Mouse (Mus musculus) urinary bladder, adult 2 months (tissue): Measurements from ENCODE around the gene Nrarp. TPM values are rescaled to one million over a fixed set of nuclear protein-coding genes. Genes with fewer than 3 reads are reported as not detected.

Experiments used
- DNase-seq: peaks from one replicate; pipeline ENCODE4 v3.0.0; 2022; ENCODE audit warnings: low spot score
- polyA plus RNA-seq: library from polyadenylated mRNA; depleted of rRNA; stranded (reverse); fragments of >200 nt; gene quantifications from 2 replicates; pipeline ENCODE4 v1.2.3, GENCODE M21; 2012; rRNA removed

The Nrarp gene
- polyA plus RNA-seq = 50.1 and 60.0 TPM in 2 replicates

DNA sequence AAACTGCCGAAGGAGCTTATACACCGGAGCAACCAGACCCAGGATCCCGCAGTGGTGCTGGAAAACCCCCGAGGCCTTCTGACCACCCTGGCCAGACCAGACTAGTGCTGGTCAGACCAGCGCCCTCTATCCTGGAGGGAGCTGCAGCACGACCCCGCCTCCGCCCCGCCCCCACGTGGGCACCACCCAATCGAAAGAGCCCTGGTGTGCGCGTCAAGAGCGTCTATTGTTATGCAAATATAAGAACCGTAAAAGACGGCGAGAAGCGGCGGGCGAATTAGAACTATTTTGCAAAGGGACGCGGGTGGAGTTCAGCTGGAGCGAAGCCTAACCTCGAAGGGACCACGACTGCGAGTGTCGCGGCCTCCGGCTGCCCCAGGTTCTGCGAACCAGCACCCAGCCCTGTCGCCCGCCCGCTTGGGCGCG lies at the start of gene Nrarp:
Gene Nrarp, plus strand, starts transcription at position 281 of the 426 bp plus-strand sequence.
- DNase-seq = peak; percentile 90

DNA sequence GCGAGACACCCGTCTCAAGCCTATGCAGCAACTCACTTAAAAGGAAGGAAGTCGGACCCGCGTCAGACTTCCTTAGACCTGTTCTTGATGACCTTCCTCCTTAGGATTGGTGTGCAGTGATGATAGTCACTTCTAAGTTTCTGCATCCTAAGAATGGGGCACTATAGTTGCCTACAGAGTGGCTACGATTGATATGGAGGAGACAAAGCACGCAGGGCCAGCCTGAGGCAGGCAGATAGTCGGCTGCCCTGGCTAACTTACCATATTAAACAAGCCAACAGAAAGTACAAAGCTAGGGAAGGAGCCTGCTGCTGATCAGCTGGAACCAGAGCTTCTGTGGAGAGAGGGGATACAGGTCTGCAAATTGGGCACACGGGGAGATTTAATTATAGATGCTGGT lies 49.0 kb upstream of the Nrarp start:
- DNase-seq = no peak

GRCm38 (mm10) chr2:25137832-25138231 lies 42.7 kb upstream of the Nrarp start:
- DNase-seq = no peak

- DNase-seq = no peak
Observed at GRCm38 (mm10) chr2:25141185-25141584, 39.4 kb upstream of the Nrarp start.

GRCm38 (mm10) chr2:25141921-25142320 lies 38.6 kb upstream of the Nrarp start:
- DNase-seq = no peak

DNA sequence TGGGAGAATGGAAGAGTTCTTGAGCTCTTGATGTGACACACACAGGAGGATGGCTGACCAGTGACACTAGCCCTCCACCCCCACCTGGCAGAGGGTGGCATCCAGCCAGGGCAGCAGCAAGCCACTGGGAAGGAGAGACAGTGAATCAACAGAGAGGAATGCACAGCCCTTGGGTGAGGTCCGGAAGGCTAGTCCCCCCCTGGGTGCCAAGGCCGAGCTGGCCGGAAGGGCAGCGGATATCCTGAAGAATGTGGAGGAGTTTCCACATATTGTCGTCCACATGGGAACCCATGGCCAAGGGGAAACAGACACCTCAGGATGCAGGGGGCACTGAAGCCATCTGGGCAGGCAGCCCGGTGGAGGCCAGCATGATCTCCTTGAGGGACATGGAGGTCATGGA lies 35.2 kb upstream of the Nrarp start:
- no peak for DNase-seq

- DNase-seq = no peak
Observed at GRCm38 (mm10) chr2:25147398-25147797, 33.2 kb upstream of the Nrarp start.

- no peak for DNase-seq
Observed at GRCm38 (mm10) chr2:25147892-25148291, 32.7 kb upstream of the Nrarp start.

GRCm38 (mm10) chr2:25149643-25150042 lies 30.9 kb upstream of the Nrarp start:
- no peak for DNase-seq

- DNase-seq = no peak
Observed at GRCm38 (mm10) chr2:25151280-25151956, 29.1 kb upstream of the Nrarp start.

GRCm38 (mm10) chr2:25156177-25156576 lies 24.4 kb upstream of the Nrarp start:
- no peak for DNase-seq

DNA sequence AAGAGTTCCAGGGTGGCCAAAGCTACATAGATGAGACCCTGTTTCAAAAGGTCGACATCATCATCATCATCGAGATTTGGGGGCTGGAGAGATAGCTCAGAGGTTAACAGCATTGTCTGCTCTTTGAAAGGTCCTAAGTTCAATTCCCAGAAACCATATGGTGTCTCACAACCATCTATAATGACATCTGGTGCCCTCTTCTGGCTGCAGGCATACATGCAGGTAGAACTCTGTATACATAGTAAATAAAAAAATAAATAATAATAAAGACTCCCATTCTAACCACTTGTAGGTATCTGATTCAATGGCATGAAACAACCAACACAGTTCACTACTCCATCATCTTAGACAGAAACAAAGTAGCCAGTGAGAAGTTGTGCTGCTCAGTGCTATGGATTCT lies 23.6 kb upstream of the Nrarp start:
- no peak for DNase-seq

DNA sequence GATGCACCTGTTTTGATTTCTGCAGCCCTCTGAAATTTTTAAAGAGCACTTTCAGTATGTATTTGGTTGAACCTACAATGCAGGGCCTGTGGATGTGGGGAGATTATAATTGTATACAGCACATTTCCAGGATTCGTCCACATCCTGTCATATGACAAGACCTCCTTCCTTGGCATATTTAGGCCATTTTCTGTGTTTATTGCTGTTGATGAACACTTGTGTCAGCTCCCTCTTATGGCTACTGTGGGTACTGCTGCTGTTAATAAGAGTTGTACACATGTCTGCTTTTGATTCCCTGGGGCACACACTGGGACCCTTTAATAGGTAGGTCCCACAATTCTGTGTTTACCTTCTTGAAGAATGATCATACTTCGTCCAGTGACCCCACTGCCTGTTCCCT lies 22.9 kb upstream of the Nrarp start:
- DNase-seq = no peak

DNA sequence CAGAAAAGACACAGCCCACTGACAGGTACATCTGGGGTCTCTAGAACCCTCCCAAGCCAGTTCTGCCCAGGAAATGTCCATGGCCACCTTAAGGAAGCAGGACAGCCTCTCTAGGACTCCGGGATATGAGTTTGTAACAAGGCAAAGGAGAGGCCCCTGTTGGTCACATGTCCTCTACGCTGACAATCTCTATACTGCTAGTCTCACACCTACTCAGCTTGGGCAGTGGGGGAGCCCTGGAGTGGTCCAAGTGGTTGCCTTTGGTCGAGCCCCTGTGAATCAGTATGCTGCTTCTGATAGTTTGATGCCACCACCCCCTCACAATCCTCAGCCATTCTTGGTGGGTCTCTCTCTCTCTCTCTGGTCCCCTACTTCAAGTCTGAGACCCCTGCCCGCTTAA lies 13.1 kb upstream of the Nrarp start:
- DNase-seq = no peak

- no peak for DNase-seq
Observed at GRCm38 (mm10) chr2:25167919-25168664, 12.5 kb upstream of the Nrarp start.

GRCm38 (mm10) chr2:25168665-25168978 lies 11.9 kb upstream of the Nrarp start:
- DNase-seq = no peak

DNA sequence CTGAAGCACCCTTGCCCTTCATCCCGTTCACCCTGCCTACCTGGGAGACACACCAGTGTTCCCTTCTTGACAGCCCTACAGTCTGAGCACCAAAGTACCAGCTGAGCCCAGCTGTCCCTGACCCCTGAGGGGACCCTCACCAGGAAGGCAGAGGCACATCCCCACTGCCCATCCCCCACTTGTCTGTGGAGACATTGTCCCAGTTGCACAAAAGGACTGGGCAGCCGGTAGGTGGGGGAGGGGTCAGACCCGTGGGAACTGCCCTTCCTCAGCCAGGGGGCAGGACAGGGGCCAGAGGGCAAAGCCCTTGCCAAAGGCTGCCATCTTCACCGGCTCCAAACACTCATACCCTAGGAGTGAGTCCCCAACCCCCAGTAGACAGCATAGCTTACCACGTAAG lies 10.8 kb upstream of the Nrarp start:
- DNase-seq = no peak

DNA sequence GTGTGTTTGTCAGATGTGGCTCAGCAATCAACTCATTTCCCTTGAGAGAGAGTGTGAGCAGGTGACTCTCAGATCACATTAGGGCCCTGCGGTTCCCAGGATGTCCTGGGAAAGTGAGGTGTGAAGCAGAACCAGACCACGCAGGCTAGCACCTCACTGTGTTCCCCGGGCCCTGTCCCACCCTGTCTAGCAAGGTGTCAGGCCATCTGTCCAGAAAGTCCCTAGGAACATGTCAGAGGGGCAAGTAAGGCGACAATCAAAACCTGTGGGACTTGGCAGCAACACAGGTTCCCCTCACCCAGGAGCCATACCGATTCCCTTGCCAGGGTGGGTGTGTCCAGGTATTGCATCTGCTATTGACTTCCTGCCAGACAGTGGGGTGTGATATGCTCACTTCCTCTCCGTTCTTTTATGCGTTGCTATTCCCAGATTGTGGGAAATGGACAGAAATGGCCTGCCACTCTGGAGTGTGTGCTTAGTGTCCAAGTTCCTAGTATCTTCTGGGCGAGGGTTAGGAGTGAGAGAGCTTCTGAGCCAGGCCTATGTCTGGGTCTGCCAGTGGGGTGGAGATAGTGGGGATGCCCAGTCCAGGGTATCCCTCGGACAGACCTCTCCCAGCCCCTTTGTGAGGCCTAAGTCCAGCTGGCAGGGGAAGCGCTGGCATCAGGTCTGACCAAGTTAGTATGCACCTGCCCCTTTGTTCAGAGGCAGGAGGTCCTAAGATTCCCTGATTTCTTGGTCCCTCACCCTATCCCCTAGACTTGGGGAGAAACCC lies 10.0 kb upstream of the Nrarp start:
- DNase-seq = no peak

DNA sequence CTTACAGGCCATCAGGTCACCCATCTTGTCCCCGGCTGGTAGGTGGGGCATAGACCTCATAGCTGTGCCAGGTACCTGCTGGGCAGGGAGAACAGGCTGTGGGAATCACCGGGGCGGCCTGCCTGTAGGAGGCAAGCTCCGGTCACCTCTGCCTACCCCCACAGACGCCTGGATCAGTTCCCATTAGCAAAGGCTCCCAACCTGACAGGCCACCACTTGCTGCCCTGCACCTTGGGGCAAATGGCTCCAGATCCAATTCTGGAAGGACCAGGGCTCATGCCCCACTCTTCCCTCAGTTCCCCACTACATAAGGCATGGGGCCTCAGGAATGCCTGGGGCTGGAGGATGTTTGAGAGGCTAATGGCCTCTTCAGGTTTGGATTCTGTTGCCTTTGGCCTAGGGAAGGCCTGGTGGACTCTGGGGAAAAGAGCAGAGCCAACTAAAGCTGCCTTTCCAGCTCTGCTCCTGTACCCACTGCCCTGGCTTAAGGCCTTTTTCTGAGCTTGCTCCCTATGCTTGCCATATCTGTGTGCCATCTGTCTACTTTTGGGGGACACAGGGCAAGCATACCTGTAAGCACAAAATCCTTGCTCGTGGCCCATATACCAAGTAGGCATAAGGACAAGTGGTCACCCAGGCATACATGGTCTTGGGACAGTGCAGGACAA lies 9.3 kb upstream of the Nrarp start:
- DNase-seq = no peak

- DNase-seq = no peak
Observed at GRCm38 (mm10) chr2:25171769-25172153, 8.8 kb upstream of the Nrarp start.

GRCm38 (mm10) chr2:25172629-25173028 lies 7.9 kb upstream of the Nrarp start:
- no peak for DNase-seq

DNA sequence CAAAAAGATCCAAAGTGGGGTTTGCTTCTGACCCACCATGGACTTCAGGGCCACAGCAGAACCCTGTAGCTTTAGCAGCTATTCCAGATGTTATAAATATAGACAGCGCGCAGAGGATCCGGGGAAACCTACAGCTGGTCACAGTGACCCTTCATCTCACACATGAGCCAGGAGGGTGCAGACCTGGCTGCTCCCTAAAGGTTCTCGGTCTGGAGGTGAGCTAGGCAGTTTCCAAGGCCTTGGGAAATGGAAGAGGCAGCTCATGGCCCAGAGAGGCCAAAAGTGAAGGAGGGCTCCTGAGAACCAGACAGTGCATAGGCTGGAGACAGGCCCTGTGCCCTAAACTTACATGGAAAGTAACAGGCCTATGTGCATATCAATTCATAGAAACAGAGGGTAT lies 6.7 kb upstream of the Nrarp start:
- DNase-seq = no peak
